Mouse (Mus musculus): ENCODE measurements around the gene Rnf152.

The Rnf152 gene

GRCm38 (mm10) chr1:105356291-105357011, at the start of gene Rnf152:
Gene Rnf152, minus strand, starts transcription at chr1:105356710.
- DNase-seq (ENCODE audit: low spot score in 2 of 2), result peak in 1 of 2 experiments; percentile 15

GRCm38 (mm10) chr1:105402853-105403252, 46.3 kb upstream of the Rnf152 start:
- DNase-seq (ENCODE audit: low spot score in 2 of 2), result no peak

GRCm38 (mm10) chr1:105384141-105384937, 27.8 kb upstream of the Rnf152 start:
- no peak for DNase-seq (ENCODE audit: low spot score in 2 of 2)

- DNase-seq (ENCODE audit: low spot score in 2 of 2), result peak in 1 of 2 experiments; percentile 22
Observed at GRCm38 (mm10) chr1:105377546-105377945, 21.0 kb upstream of the Rnf152 start.

- DNase-seq (ENCODE audit: low spot score in 2 of 2), result no peak
Observed at GRCm38 (mm10) chr1:105374618-105375017, 18.1 kb upstream of the Rnf152 start.

- DNase-seq (ENCODE audit: low spot score in 2 of 2), result no peak
Observed at GRCm38 (mm10) chr1:105362701-105363100, 6.2 kb upstream of the Rnf152 start.

- no peak for DNase-seq (ENCODE audit: low spot score in 2 of 2)
Observed at GRCm38 (mm10) chr1:105358896-105359295, 2.4 kb upstream of the Rnf152 start.

GRCm38 (mm10) chr1:105355910-105356290, 610 bp downstream of the Rnf152 start:
- DNase-seq (ENCODE audit: low spot score in 2 of 2), result no peak

GRCm38 (mm10) chr1:105354901-105355891, 1.3 kb downstream of the Rnf152 start:
- peak in 1 of 2 experiments; percentile 20 for DNase-seq (ENCODE audit: low spot score in 2 of 2)

GRCm38 (mm10) chr1:105351806-105352205, 4.7 kb downstream of the Rnf152 start:
- DNase-seq (ENCODE audit: low spot score in 2 of 2), result no peak

- no peak for DNase-seq (ENCODE audit: low spot score in 2 of 2)
Observed at GRCm38 (mm10) chr1:105342305-105342704, 14.2 kb downstream of the Rnf152 start.

- DNase-seq (ENCODE audit: low spot score in 2 of 2), result no peak
Observed at GRCm38 (mm10) chr1:105340943-105341342, 15.6 kb downstream of the Rnf152 start.

- DNase-seq (ENCODE audit: low spot score in 2 of 2), result no peak
Observed at GRCm38 (mm10) chr1:105337397-105337796, 19.1 kb downstream of the Rnf152 start.

- DNase-seq (ENCODE audit: low spot score in 2 of 2), result no peak
Observed at GRCm38 (mm10) chr1:105336096-105336495, 20.4 kb downstream of the Rnf152 start.

- DNase-seq (ENCODE audit: low spot score in 2 of 2), result no peak
Observed at GRCm38 (mm10) chr1:105332087-105332731, 24.3 kb downstream of the Rnf152 start.

GRCm38 (mm10) chr1:105331605-105332004, 24.9 kb downstream of the Rnf152 start:
- DNase-seq (ENCODE audit: low spot score in 2 of 2), result no peak

GRCm38 (mm10) chr1:105330581-105331320, 25.8 kb downstream of the Rnf152 start:
- DNase-seq (ENCODE audit: low spot score in 2 of 2), result no peak

GRCm38 (mm10) chr1:105327789-105328188, 28.7 kb downstream of the Rnf152 start:
- no peak for DNase-seq (ENCODE audit: low spot score in 2 of 2)

GRCm38 (mm10) chr1:105324636-105325035, 31.9 kb downstream of the Rnf152 start:
- no peak for DNase-seq (ENCODE audit: low spot score in 2 of 2)

GRCm38 (mm10) chr1:105314010-105314800, 42.3 kb downstream of the Rnf152 start:
- DNase-seq (ENCODE audit: low spot score in 2 of 2), result no peak

Data from left cerebral cortex, adult 9 months (tissue).